Mouse (Mus musculus): ENCODE results near the gene Pid1.

The Pid1 gene

GRCm38 (mm10) chr1:84363967-84364366 is at the start of gene Pid1:
Pid1 (minus strand) TSS chr1:84364180.
- DNase-seq = no peak

DNA sequence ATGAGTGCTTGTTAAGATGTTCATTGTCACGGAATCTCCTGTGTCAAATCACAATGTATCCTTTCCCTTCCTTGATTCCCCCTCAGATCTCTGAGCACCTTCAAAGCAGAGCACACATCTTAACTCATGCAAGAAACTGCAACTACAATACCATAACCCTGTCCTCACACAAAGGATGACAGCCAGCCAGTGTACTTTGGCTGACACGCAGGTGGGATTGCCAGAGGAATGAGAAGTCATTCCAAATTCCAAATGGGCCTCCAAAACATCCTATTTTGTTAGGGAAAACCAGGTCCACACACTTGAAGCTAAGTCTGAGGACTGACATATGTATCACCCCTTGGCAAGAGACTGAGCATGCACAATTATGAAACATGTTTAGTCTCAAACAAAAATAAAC is 45.5 kb upstream of the Pid1 start:
- DNase-seq = no peak

DNA sequence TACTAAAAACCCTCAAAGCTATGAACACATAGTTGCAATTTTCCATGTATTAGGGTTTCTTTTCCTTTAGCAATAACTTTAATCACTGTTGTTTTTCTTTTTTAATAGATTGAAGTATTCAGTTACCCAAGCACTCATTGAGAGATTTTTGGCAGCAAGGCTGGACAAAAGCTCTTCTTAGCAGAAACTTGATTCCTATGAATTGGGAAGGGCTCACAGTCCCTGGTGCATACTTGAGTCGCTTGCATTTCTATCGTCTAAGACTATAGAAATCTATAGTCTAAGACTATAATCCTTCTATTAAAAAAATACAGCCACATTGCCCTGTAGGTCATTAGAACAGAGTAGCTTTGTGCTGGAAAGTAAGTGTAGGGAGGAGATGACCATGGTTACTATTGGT is 44.9 kb upstream of the Pid1 start:
- DNase-seq = no peak

DNA sequence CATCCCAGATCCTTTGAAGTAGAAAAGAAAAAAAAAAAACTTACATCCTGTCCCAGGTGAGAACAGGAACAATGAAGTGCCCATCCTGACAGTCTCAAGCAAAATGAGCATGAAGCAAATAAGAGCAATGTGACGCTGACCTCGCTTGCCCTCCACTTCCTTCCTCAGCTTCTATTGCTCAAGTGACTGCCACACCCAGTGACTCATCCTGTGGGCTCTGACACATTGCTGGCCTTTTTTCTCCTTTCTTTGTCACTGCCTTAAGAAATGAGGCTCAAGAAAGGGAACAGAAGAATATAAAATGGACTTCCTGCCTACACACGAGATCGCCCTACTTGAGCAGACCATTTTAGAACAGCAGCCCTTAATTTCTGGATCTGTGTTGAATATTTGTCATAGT is 42.9 kb upstream of the Pid1 start:
- no peak for DNase-seq

GRCm38 (mm10) chr1:84405551-84406290 is 41.7 kb upstream of the Pid1 start:
- DNase-seq = no peak

DNA sequence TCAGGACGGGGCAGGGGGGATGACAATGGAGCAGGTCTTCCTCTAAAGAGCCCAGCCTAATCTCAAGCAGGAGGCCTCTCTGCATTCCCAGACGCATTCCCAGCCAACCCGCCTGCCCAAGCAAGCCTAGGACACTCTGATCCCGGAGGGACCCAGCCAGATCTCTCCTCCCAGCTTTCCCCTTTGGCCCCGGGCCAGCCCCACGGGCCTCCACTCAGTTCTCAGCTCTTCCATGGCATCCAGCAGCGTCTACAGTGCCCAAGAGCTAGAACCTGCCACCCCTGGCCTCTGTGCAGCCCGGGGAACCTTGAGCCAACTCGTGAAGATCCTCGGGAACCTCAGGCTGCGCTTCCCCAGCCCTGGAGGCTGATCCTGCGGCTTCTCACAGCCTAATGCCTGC is 40.9 kb upstream of the Pid1 start:
- no peak for DNase-seq

GRCm38 (mm10) chr1:84402154-84402553 is 38.2 kb upstream of the Pid1 start:
- DNase-seq = no peak

DNA sequence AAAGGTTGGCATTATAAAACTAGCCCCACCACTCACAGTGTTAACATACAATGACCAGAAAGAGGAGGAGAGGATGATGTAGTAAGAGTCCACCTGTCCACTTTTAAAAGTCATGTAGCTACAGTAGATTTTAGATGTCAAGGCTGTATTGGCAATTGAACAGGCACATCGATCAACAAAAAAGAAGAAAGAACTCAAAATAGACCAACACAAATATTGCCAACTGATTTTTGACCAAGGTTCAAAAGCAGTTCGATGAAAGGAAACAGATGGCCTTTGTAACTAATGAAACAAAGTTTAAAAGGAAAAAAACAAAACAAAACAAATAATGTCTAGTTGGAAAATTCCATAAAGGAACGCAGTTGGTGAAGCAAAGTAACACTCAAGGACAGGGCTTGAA is 35.7 kb upstream of the Pid1 start:
- DNase-seq = no peak

GRCm38 (mm10) chr1:84399118-84399517 is 35.1 kb upstream of the Pid1 start:
- no peak for DNase-seq

- no peak for DNase-seq
Measured at GRCm38 (mm10) chr1:84396787-84397186, 32.8 kb upstream of the Pid1 start.

GRCm38 (mm10) chr1:84395928-84396327 is 31.9 kb upstream of the Pid1 start:
- DNase-seq = no peak

DNA sequence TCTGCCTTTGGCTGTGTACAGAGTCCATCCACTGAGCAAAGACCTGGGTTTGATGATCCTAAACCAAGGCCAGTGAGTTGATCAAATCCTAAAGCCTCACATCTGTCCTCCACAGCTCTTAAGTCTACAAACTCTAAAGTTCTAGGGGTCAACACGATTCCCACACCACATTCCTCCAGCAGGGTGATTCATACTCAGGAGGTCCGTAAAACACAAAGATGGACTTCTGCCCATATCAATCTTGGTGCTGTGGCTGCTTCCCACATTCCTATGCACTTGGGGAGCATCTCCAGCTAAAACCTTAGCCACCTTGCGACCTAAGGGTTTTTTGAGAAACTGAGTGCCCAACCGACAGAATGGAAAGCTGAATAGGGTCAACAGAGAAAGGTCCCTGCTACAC is 27.0 kb upstream of the Pid1 start:
- no peak for DNase-seq

- DNase-seq = peak; percentile 24
Measured at GRCm38 (mm10) chr1:84387616-84388015, 23.6 kb upstream of the Pid1 start.

GRCm38 (mm10) chr1:84386481-84387146 is 22.6 kb upstream of the Pid1 start:
- no peak for DNase-seq

DNA sequence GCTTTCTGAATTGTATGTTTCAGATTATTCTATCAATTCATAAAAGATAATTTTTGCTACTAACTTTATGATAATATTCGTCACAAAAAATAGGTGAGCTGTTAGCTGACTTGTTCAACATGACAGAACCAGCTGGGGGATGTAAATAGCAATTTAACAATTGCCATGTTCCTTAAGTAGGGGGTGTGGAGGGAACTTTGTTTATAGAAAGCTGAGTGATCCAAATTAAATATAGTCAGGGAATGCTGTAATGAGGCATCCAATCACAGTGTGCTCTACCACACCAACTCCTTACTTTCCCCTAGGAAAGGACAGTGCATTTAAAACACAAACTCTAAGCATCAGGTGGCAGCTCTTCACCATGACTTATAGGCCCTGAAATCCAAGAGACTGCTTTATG is 18.7 kb upstream of the Pid1 start:
- no peak for DNase-seq

DNA sequence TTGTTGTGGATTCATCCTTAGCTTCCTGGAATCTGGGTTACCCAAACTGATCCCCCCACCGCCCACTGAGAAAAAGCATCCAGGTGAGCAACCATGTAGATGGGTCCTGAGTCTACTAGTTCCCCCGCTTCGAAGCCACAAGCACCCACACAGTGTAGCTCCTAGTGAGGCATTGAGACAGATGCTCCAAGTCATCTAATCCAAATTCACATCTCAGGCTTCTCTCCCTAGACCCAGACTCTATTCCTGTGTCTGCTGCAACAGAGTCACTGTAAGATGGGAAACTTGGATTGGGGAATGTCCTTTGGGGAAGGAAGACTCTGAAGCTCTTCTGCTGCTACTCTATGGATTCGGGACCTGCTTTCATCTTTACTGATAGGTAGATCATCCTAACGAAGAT is 18.1 kb upstream of the Pid1 start:
- DNase-seq = no peak

- no peak for DNase-seq
Measured at GRCm38 (mm10) chr1:84380895-84381294, 16.9 kb upstream of the Pid1 start.

GRCm38 (mm10) chr1:84367733-84368132 is 3.8 kb upstream of the Pid1 start:
- DNase-seq = no peak

- no peak for DNase-seq
Measured at GRCm38 (mm10) chr1:84366553-84366952, 2.6 kb upstream of the Pid1 start.

GRCm38 (mm10) chr1:84362709-84363617 is 1.0 kb downstream of the Pid1 start:
- no peak for DNase-seq

- no peak for DNase-seq
Measured at GRCm38 (mm10) chr1:84362209-84362608, 1.8 kb downstream of the Pid1 start.

- DNase-seq = no peak
Measured at GRCm38 (mm10) chr1:84361389-84361788, 2.6 kb downstream of the Pid1 start.

DNA sequence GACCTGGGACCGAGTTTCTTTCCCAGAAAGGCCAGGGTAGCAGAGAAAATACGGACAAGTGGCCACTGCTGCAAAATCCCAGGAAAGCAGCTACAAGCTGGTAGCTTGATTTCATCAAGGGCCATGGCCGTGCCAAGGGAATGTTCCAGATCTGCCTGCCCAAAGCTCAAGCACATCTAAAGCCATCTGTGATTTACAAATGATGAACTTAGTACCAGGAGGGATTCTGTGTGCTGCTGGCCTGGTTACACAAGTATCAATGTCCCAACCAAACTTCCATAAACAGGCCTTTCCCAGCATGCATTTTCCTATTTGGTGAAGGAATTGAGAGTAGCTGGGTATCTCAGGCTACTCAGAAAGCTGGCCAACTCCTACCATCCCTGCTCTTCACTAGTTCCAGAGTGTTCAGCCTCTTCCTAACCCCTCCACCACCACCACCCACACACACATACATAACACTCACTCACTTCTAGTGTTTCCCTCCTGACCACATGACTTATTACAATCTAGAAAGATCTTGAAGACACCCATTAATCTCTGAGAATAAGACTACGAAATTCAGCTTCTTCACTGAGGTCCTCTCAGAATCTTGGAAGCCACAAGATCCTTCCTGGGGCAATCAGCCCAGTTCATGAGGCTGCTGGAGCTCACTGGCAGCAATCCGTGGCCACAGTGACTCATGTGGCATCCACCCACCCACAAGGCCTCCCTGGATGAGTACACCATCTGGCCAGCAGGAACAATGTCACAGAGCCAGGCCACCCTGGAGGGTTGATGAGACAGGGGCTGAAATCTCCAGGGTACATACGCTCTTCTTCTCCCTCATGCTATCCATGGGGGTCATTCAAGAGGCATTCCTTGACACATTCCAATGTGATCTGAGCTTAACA is 4.1 kb downstream of the Pid1 start:
- peak; percentile 69 for DNase-seq
